Mouse (Mus musculus): ENCODE results near the gene Tesc. TPM values are rescaled to one million over a fixed set of nuclear protein-coding genes. Genes with fewer than 3 reads are reported as not detected.

Tesc gene
- total RNA-seq, 2 experiments from 2014 or later, result 82.0 to 87.3 TPM

DNA sequence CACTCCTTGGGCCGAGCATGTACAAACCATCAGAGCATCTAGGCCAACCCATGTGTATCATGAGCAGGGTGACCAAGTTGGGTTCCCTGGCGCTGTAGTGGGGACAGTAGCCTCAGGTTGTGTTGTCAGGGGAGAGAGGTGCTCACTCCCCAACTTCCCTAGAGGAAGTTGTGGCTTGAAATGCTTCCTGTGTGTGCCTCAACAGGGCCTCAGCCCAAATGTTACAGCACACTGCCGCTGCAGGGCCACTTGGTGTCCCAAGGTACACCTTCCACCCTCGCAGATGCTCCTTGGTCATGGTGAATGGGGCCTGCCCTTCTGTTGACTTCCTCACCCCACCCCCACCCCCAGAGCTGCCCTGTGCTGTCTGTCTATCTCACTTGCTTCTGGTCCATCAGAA lies 20.9 kb downstream of the Tesc start:
- no peak for DNase-seq (ENCODE audit: extremely low spot score in 1 of 2, low spot score in 2 of 2)
- H3K27ac ChIP-seq, result no peak overlapping the region
- TF ChIP-seq CTCF (IDR thresholded peaks at IDR 0.05), result no peak
- no peak overlapping the region for H3K4me3 ChIP-seq
- intact Hi-C loops (cut with DNase I), result no loop called here

DNA sequence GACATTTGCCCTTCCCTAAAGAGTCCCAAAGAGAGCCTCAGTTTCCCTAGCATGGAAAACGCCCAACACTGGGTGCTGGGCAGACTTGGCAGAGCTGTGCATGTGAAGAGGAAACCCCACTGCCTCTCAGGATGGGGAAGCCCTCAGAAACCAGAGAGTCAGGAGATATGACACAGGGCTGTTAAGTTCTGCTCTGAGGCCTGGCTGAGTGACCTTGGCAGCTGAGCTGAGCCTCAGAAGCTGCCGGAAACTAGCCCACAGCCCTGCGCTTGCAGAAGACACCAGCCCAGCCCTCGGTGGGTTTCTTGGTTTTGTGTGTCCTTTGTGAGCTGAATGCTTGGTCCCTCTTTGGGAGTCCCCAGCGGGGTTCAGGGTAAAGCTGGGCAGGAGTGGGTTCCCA lies 21.4 kb downstream of the Tesc start:
- H3K4me3 ChIP-seq, result no peak overlapping the region
- DNase-seq (ENCODE audit: extremely low spot score in 1 of 2, low spot score in 2 of 2), result no peak
- intact Hi-C loops (cut with DNase I), result no loop called here

DNA sequence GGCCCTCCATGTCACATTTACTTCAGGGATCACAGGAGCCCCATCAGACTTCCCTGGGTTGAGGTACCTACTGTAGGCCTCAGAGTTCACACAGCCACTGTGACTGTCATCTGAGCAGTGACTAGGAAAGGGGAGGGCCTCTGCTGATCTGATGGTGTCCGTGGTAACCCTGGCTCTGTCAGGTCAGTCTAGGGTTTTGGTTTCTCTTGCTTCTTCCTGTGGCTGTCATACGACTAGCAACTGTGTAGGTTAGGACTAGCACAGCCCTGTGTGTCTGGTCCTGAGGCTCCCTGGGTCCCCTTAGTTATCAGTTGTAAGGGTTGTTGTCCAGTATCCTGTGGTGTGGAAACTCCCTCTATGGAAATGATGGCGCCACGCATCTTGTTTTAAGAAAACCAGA lies 23.2 kb downstream of the Tesc start:
- intact Hi-C loops (cut with DNase I), result no loop called here
- H3K4me3 ChIP-seq, result no peak overlapping the region
- no peak for DNase-seq (ENCODE audit: extremely low spot score in 1 of 2, low spot score in 2 of 2)
- TF ChIP-seq CTCF (IDR thresholded peaks at IDR 0.05), result no peak
- no peak overlapping the region for H3K27ac ChIP-seq

More for the DNA sequence above, 21.4 kb downstream of the Tesc start:
- TF ChIP-seq CTCF (IDR thresholded peaks at IDR 0.05), result no peak
- no peak overlapping the region for H3K27ac ChIP-seq

DNA sequence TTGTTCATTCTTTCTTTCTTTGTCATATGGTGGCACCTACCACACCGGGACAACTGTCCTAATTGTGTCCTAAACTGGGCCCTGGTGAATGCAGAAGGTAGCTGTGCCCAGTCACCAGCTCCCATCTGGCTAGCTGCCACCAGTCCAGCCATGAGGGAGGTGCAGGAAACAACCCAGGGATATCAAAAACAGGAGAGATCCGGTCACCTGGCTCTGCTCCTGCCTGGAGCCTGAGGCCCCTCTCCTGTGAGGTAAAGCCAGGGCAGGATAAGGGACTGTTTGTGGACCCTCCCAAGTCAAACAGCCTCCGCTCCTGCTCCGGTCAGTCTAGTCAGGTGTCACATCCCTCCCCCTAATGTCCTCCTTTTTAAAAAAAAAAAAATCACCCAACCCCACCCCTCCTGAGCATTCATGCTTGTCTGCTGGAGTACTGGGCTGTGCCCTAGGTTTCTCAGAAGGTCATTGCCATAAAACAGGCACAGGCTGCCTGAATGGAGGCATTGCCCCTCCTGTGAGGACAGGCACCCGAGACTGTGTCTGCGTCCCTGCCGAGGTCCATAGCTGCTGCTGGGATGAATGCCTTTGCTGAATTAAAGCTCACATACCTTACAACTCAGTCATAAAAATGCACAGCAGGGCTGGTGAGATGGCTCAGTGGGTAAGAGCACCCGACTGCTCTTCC lies 24.6 kb downstream of the Tesc start:
- H3K27ac ChIP-seq, result no peak overlapping the region

GRCm38 (mm10) chr5:118053205-118053604 lies 25.7 kb downstream of the Tesc start:
- no peak; the same call in 1 of the 2 replicates for TF ChIP-seq CTCF (IDR thresholded peaks at IDR 0.05)
- Histone ChIP-seq H3K27ac (no peak overlapping the region), H3K4me3 (no peak overlapping the region)
- intact Hi-C loops (cut with DNase I), result no loop called here
- no peak for DNase-seq (ENCODE audit: extremely low spot score in 1 of 2, low spot score in 2 of 2)

More for the DNA sequence above, 24.6 kb downstream of the Tesc start:
- H3K4me3 ChIP-seq, result no peak overlapping the region
- no peak for TF ChIP-seq CTCF (IDR thresholded peaks at IDR 0.05)
- no peak for DNase-seq (ENCODE audit: extremely low spot score in 1 of 2, low spot score in 2 of 2)
- intact Hi-C loops (cut with DNase I), result no loop called here

GRCm38 (mm10) chr5:118057508-118058111 lies 30.1 kb downstream of the Tesc start:
- no peak for TF ChIP-seq CTCF (IDR thresholded peaks at IDR 0.05)
- intact Hi-C loops (cut with DNase I), result no loop called here
- H3K4me3 ChIP-seq, result no peak overlapping the region
- no peak overlapping the region for H3K27ac ChIP-seq
- DNase-seq (ENCODE audit: extremely low spot score in 1 of 2, low spot score in 2 of 2), result no peak

DNA sequence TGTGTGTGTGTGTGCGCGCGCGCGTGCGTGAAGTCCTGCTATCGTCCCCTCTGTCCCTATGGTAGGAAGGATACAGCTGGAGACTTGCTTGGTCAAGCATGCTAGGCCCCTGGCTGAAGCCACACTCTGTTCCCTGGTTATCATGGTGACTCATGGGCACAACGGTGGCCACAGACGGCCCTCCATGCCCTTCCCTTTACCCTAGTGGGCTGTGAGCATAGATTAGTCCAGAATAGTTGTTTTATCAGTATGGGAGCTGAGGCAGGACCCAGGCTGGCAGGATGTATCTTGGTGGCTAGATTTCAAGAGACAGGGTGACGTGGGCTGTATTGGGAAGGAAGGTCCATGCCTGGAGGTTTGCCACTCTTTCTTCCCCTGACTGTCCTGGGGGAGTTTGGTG lies 31.3 kb downstream of the Tesc start:
- TF ChIP-seq CTCF (IDR thresholded peaks at IDR 0.05), result no peak
- H3K4me3 ChIP-seq, result no peak overlapping the region
- no peak overlapping the region for H3K27ac ChIP-seq
- intact Hi-C loops (cut with DNase I), result no loop called here
- DNase-seq (ENCODE audit: extremely low spot score in 1 of 2, low spot score in 2 of 2), result no peak

DNA sequence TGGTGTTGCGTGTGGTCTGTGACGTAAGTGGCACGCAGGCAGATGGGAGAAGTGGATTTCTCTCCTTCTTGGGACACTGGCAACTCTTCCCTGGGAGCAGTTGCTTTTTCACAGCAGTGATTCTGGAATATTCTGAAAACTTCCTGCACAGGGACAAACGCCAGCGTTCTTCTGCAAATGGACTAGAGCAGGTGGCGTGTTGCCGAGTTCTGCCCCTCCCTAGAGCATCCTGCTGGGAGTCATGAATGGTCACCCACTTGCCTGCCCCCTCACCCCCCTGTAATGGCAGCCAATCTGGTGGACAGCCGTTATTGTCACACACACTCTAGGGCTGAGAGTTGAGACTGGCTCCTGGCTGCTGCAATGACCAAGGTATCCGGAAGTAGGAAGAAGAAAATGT lies 32.1 kb downstream of the Tesc start:
- Histone ChIP-seq H3K4me3 (no peak overlapping the region), H3K27ac (no peak overlapping the region)
- intact Hi-C loops (cut with DNase I), result no loop called here
- no peak for TF ChIP-seq CTCF (IDR thresholded peaks at IDR 0.05)
- no peak for DNase-seq (ENCODE audit: extremely low spot score in 1 of 2, low spot score in 2 of 2)

- DNase-seq (ENCODE audit: extremely low spot score in 1 of 2, low spot score in 2 of 2), result no peak
- no peak for TF ChIP-seq CTCF (IDR thresholded peaks at IDR 0.05)
- intact Hi-C loops (cut with DNase I), result no loop called here
- Histone ChIP-seq H3K4me3 (no peak overlapping the region), H3K27ac (no peak overlapping the region)
These were observed 33.8 kb downstream of the Tesc start for GRCm38 (mm10) chr5:118061391-118061790.

GRCm38 (mm10) chr5:118063181-118063621 lies 35.7 kb downstream of the Tesc start:
- TF ChIP-seq CTCF (IDR thresholded peaks at IDR 0.05), result no peak
- no peak for DNase-seq (ENCODE audit: extremely low spot score in 1 of 2, low spot score in 2 of 2)
- Histone ChIP-seq H3K27ac (no peak overlapping the region), H3K4me3 (no peak overlapping the region)
- intact Hi-C loops (cut with DNase I), result no loop called here

DNA sequence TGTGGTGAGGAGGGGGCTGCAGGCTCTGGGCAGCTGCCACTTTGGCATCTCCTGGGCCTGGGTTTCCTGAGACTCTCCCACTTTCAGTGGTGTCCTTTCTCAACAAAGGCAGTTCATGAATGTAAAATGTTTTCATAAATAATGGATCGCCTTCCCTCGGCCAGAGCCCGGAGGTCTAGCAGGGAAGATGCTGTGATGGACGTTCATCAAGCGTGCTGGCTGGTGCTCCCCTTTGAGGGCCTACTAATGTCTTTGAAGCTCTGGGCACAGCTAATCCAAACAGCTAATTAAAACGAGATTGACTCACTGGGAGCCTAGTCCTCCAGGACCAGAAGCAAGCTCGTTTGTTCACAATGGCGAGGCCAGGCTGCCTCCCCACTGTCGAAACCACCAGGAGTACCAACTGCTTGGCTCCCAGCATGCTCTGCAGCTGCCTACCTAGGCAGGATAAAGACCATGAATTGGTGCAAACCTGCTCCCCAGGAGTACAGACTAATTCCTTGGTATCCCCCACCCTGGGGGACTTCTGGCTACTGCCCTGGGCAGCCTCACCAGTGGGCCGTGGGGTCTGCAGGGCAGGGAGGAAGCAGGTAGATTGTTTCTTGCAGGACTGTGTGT lies 36.9 kb downstream of the Tesc start:
- Histone ChIP-seq H3K4me3 (no peak overlapping the region), H3K27ac (no peak overlapping the region)
- no peak for TF ChIP-seq CTCF (IDR thresholded peaks at IDR 0.05)
- DNase-seq (ENCODE audit: extremely low spot score in 1 of 2, low spot score in 2 of 2), result no peak
- intact Hi-C loops (cut with DNase I), result no loop called here

GRCm38 (mm10) chr5:118065516-118066255 lies 38.1 kb downstream of the Tesc start:
- intact Hi-C loops (cut with DNase I), result loop anchor here (5.0 kb wide), 1 partner anchor 38 kb away; the partner anchor contains the start of gene Tesc
- Histone ChIP-seq H3K27ac (no peak overlapping the region), H3K4me3 (no peak overlapping the region)
- DNase-seq (ENCODE audit: extremely low spot score in 1 of 2, low spot score in 2 of 2), result no peak
- TF ChIP-seq CTCF (IDR thresholded peaks at IDR 0.05), result no peak
